Mouse (Mus musculus): ENCODE measurements at regions not wholly inside any gene's neighbourhood (a gene's known extent, or its start where the extent isn't known, plus 50 kb on each side); places are given as distances from the start of the nearest gene placed in this dataset.

- TF ChIP-seq CTCF (IDR thresholded peaks at IDR 0.05) = no peak
- Histone ChIP-seq H3K36me3 (ENCODE audit: insufficient read depth, low read length) (no peaks in the 10 kb centered on the region), H3K4me1 (ENCODE audit: insufficient read depth, low read length) (peaks cover 18% of the 10 kb centered on the region), H3K9ac (replicated peaks; ENCODE audit: low read length, poor library complexity, severe bottlenecking) (no peak overlapping the region), H3K27me3 (ENCODE audit: insufficient read depth, low read length) (no peaks in the 10 kb centered on the region), H3K4me3 (ENCODE audit: low read depth, low read length) (no peak overlapping the region), H3K27ac (ENCODE audit: low read depth, low read length) (no peak overlapping the region), H3K4me2 (ENCODE audit: low read depth, low read length, poor library complexity, severe bottlenecking) (no peak overlapping the region), H3K9me3 (ENCODE audit: low read length) (no peaks in the 10 kb centered on the region)
- ATAC-seq (ENCODE audit: low FRiP score) (no peak), DNase-seq (ENCODE audit: low spot score) (no peak)
- 88% methylated on average over 2 of the region's 2 CpGs for WGBS
Measured at GRCm38 (mm10) chr5:111855366-111855765, 121.6 kb downstream of the Gm26897 start.

DNA sequence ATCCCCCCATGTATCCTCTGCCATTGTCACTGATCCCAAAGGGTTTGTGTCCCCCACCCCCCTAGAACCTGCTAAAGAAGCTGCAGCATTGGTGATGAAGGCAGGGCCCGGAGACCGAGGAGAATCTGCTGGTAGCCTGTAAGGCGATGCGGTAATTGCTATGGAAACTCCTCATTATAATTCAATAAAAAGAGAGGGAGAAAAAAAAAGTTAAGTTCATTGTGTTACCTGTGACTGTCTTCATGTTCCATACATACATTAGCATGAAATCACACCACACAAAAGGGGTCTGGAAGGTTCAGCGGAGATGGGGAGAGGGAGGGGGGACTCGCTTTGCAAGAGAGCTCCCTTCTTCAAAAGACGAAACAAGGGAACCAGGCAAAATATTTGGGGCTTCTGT is 123.5 kb downstream of the Gm26897 start:
- 19% methylated on average over 7 of the region's 7 CpGs for WGBS
- H3K4me2 ChIP-seq (ENCODE audit: low read depth, low read length, poor library complexity, severe bottlenecking) = no peak overlapping the region
- H3K4me3 ChIP-seq (ENCODE audit: low read depth, low read length) = no peak overlapping the region
- DNase-seq (ENCODE audit: low spot score) (no peak), ATAC-seq (ENCODE audit: low FRiP score) (peak; percentile 16; the same call in 1 of the 2 replicates)
- H3K27ac ChIP-seq (ENCODE audit: low read depth, low read length) = peak overlapping the region; percentile 38; the same call in 1 of the 2 replicates
- no peak overlapping the region for H3K9ac ChIP-seq (replicated peaks; ENCODE audit: low read length, poor library complexity, severe bottlenecking)
- TF ChIP-seq CTCF (IDR thresholded peaks at IDR 0.05) = no peak
- no peaks in the 10 kb centered on the region for H3K27me3 ChIP-seq (ENCODE audit: insufficient read depth, low read length)
- H3K36me3 ChIP-seq (ENCODE audit: insufficient read depth, low read length) = no peaks in the 10 kb centered on the region
- H3K4me1 ChIP-seq (ENCODE audit: insufficient read depth, low read length) = peaks cover 18% of the 10 kb centered on the region
- no peaks in the 10 kb centered on the region for H3K9me3 ChIP-seq (ENCODE audit: low read length)

- 81% methylated on average over 1 of the region's 1 CpGs for WGBS
- Histone ChIP-seq H3K27me3 (ENCODE audit: insufficient read depth, low read length) (no peaks in the 10 kb centered on the region), H3K4me1 (ENCODE audit: insufficient read depth, low read length) (peaks cover 18% of the 10 kb centered on the region), H3K4me3 (ENCODE audit: low read depth, low read length) (no peak overlapping the region), H3K9ac (replicated peaks; ENCODE audit: low read length, poor library complexity, severe bottlenecking) (no peak overlapping the region), H3K36me3 (ENCODE audit: insufficient read depth, low read length) (no peaks in the 10 kb centered on the region), H3K9me3 (ENCODE audit: low read length) (no peaks in the 10 kb centered on the region), H3K4me2 (ENCODE audit: low read depth, low read length, poor library complexity, severe bottlenecking) (no peak overlapping the region), H3K27ac (ENCODE audit: low read depth, low read length) (no peak overlapping the region)
- no peak for TF ChIP-seq CTCF (IDR thresholded peaks at IDR 0.05)
- DNase-seq (ENCODE audit: low spot score) (no peak), ATAC-seq (ENCODE audit: low FRiP score) (no peak)
Measured at GRCm38 (mm10) chr5:111860436-111860835, 126.7 kb downstream of the Gm26897 start.

DNA sequence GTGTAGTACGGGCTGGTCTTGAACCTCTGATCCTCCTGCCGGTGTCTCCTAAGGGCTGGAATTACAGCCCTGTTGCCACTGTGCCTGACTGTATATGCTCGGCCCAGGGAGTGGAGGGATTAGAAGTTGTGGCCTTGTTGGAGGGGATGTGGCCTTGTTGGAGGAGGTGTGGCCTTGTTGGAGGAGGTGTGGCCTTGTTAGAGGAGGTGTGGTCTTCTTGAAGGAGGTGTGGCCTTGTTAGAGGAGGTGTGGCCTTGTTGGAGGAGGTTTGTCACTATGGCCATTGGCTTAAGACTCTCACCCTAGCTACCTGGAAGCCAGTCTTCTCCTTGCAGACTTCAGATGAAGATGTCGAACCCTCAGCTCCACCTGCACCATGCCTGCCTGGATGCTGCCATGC is 128.6 kb downstream of the Gm26897 start:
- H3K4me2 ChIP-seq (ENCODE audit: low read depth, low read length, poor library complexity, severe bottlenecking) = no peak overlapping the region
- ATAC-seq (ENCODE audit: low FRiP score) = no peak
- no peaks in the 10 kb centered on the region for H3K9me3 ChIP-seq (ENCODE audit: low read length)
- TF ChIP-seq CTCF (IDR thresholded peaks at IDR 0.05) = no peak
- H3K27ac ChIP-seq (ENCODE audit: low read depth, low read length) = no peak overlapping the region
- no peak for DNase-seq (ENCODE audit: low spot score)
- no peaks in the 10 kb centered on the region for H3K27me3 ChIP-seq (ENCODE audit: insufficient read depth, low read length)
- peaks cover 9% of the 10 kb centered on the region; the same call in 1 of the 2 replicates for H3K4me1 ChIP-seq (ENCODE audit: insufficient read depth, low read length)
- WGBS = 95% methylated on average over 4 of the region's 4 CpGs
- no peak overlapping the region for H3K9ac ChIP-seq (replicated peaks; ENCODE audit: low read length, poor library complexity, severe bottlenecking)
- no peaks in the 10 kb centered on the region for H3K36me3 ChIP-seq (ENCODE audit: insufficient read depth, low read length)
- no peak overlapping the region for H3K4me3 ChIP-seq (ENCODE audit: low read depth, low read length)

DNA sequence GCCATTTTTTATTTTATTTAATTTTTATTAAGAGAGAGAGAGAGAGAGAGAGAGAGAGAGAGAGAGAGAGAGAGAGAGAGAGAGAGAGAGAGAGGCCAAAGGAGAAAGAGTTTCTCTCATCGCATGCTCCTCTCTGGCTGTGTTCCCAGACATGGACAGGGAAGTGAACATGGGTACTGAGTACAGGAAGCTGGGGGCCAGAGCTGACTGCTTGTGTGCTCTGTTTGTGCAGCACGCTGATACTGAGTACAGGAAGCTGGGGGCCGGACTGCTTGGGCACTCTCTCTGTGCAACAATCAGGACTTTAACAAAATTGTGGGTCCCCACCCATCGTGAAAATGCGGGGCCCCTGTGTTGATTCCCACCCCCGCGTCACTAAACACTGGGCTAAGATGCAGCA is 130.2 kb downstream of the Gm26897 start:
- H3K4me1 ChIP-seq (ENCODE audit: insufficient read depth, low read length) = no peaks in the 10 kb centered on the region
- H3K9me3 ChIP-seq (ENCODE audit: low read length) = no peaks in the 10 kb centered on the region
- no peak overlapping the region for H3K27ac ChIP-seq (ENCODE audit: low read depth, low read length)
- 79% methylated on average over 7 of the region's 7 CpGs for WGBS
- ATAC-seq (ENCODE audit: low FRiP score) (no peak), DNase-seq (ENCODE audit: low spot score) (no peak)
- H3K4me2 ChIP-seq (ENCODE audit: low read depth, low read length, poor library complexity, severe bottlenecking) = no peak overlapping the region
- no peaks in the 10 kb centered on the region for H3K27me3 ChIP-seq (ENCODE audit: insufficient read depth, low read length)
- H3K9ac ChIP-seq (replicated peaks; ENCODE audit: low read length, poor library complexity, severe bottlenecking) = no peak overlapping the region
- H3K4me3 ChIP-seq (ENCODE audit: low read depth, low read length) = no peak overlapping the region
- no peak for TF ChIP-seq CTCF (IDR thresholded peaks at IDR 0.05)
- H3K36me3 ChIP-seq (ENCODE audit: insufficient read depth, low read length) = no peaks in the 10 kb centered on the region

DNA sequence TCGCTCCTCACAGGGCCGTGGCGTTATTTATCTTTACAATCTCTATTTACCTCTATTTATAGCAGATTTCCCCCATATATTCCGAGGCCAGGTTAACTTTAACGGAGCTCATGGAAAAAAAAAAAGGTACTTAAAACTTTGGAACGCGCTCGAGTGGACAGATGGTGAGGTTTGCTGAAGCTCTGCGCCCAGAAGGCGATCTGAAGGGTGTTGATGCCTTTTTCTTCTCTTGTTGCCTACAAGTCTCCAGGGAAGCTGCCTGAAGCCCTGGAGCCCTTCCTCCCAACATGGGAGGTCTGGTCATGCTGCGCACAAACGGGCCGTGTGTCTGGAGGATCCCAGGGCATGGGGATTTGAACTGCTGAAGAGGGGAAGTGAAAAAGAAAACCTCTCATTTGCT is 130.9 kb downstream of the Gm26897 start:
- Histone ChIP-seq H3K4me2 (ENCODE audit: low read depth, low read length, poor library complexity, severe bottlenecking) (no peak overlapping the region), H3K27ac (ENCODE audit: low read depth, low read length) (no peak overlapping the region), H3K4me3 (ENCODE audit: low read depth, low read length) (no peak overlapping the region), H3K9ac (replicated peaks; ENCODE audit: low read length, poor library complexity, severe bottlenecking) (no peak overlapping the region), H3K27me3 (ENCODE audit: insufficient read depth, low read length) (no peaks in the 10 kb centered on the region), H3K9me3 (ENCODE audit: low read length) (no peaks in the 10 kb centered on the region), H3K4me1 (ENCODE audit: insufficient read depth, low read length) (no peaks in the 10 kb centered on the region), H3K36me3 (ENCODE audit: insufficient read depth, low read length) (no peaks in the 10 kb centered on the region)
- DNase-seq (ENCODE audit: low spot score) (no peak), ATAC-seq (ENCODE audit: low FRiP score) (no peak)
- TF ChIP-seq CTCF (IDR thresholded peaks at IDR 0.05) = no peak
- whole genome bisulfite sequencing = 78% methylated on average over 13 of the region's 13 CpGs
